In the genomic region with DNA sequence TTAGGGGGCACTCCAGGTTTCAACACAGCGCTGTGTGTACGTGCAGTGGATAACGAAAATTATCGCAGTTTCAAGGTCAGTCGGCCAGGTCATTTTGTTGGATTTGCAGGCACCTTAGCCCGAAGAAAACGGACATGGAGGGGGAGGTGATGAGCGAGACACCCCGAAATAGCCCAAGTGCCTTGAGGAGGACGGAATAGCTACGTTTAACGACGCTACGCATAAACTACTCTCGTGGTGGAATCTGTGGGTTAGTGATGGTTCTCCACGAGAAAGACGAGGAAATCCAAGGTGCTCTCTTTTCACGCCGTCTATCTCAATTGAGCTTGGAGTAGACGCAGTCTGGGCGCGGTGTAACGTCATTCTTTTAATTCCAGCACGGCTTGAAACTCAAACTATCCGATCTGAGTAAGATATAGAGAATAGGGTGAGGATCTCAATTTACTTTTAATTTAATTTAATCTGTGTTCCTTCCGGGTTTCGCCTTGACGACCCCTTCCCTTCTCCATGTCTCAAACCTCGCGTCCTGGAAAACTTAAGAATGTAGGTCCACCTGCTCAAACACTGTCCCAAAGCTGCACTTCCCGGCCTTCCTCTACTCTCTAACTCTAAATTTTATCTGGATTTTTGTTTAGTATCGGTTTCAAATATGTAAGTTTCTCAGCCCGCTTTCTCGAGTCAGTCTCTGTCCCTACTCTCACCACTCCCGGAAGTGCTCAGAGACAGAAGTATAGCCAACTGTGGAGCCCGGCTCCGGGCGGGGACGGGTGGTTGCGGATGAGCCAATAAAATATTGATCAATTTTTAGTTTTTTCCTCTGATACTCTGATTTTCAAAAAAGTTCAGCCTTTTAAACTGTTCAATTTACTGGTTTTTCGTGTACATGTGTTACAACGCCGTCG, we compare ENCODE assay signal across 8 mouse cellular contexts. TPM values are rescaled to one million over a fixed set of nuclear protein-coding genes. Genes with fewer than 3 reads are reported as not detected.
DNase-seq lines count a peak whose midpoint lies in the region; ATAC-seq and TF ChIP-seq lines count a peak whose summit lies in the region.

No protein-coding gene starts in this region.

- peak overlapping the region; percentile 57 for H3K9ac ChIP-seq in heart, embryonic 15.5 days
- peak overlapping the region; percentile 73 for H3K9ac ChIP-seq in liver, embryonic 12.5 days

- H3K9me3 ChIP-seq in heart, embryonic 10.5 days: no peaks in the 10 kb centered on the region
- no peaks in the 10 kb centered on the region for H3K9me3 ChIP-seq in heart, embryonic 15.5 days (replicated peaks)
- H3K9me3 ChIP-seq in liver, embryonic 12.5 days (replicated peaks): no peaks in the 10 kb centered on the region

- peaks cover 7% of the 10 kb centered on the region for H3K27me3 ChIP-seq in heart, embryonic 10.5 days (ENCODE audit: insufficient read depth, poor library complexity, severe bottlenecking)
- H3K27me3 ChIP-seq in heart, embryonic 15.5 days: peaks cover 17% of the 10 kb centered on the region
- H3K27me3 ChIP-seq in liver, embryonic 12.5 days (replicated peaks): peaks cover 4% of the 10 kb centered on the region; the same call in 1 of the 2 replicates

- DNase-seq in heart, embryonic 10.5 days (ENCODE audit: low spot score): peak; percentile 76
- no peak for DNase-seq in heart, postnatal 36 days
- DNase-seq in spleen, postnatal 36 days (ENCODE audit: low spot score in 2 of 2): peak; percentile 59 to 66
- no peak for DNase-seq in layer of hippocampus, adult 18-20 months (ENCODE audit: low spot score in 2 of 2)
- DNase-seq in right cerebral cortex, adult 2 months (ENCODE audit: low spot score in 2 of 2): no peak

- H3K4me2 ChIP-seq in heart, embryonic 15.5 days: peak overlapping the region; percentile 77
- H3K4me2 ChIP-seq in liver, embryonic 12.5 days: peak overlapping the region; percentile 76

- intact Hi-C loops in heart, postnatal 36 days (cut with DNase I): loop anchor here (2.0 to 10.0 kb wide), 4 partner anchors 79 to 1432 kb away; no protein-coding TSS in a partner anchor

- H3K27ac ChIP-seq in heart, embryonic 10.5 days: peak overlapping the region; percentile 75
- no peak overlapping the region for H3K27ac ChIP-seq in bone marrow, adult 2 months (ENCODE audit: control insufficient read depth, insufficient read depth, low read depth, low read length, poor library complexity)
- no peak overlapping the region for H3K27ac ChIP-seq in heart, embryonic 15.5 days
- H3K27ac ChIP-seq in liver, embryonic 12.5 days: peak overlapping the region; percentile 75

- TF ChIP-seq POLR2A in bone marrow, adult 2 months (IDR thresholded peaks at IDR 0.05; ENCODE audit: borderline replicate concordance, control insufficient read depth, low read depth, low read length): no peak; the same call in 1 of the 2 replicates

- no peak for TF ChIP-seq CTCF in bone marrow, adult 2 months (IDR thresholded peaks at IDR 0.05; ENCODE audit: control insufficient read depth, insufficient read depth, low read length)

- H3K4me1 ChIP-seq in heart, embryonic 10.5 days: no peaks in the 10 kb centered on the region
- no peaks in the 10 kb centered on the region for H3K4me1 ChIP-seq in bone marrow, adult 2 months (ENCODE audit: control insufficient read depth, insufficient read depth, low read length)
- H3K4me1 ChIP-seq in heart, embryonic 15.5 days (replicated peaks): 0 out of 2 replicates have a peak, but pooled peaks cover 4% of the 10 kb centered on the region
- H3K4me1 ChIP-seq in liver, embryonic 12.5 days: peaks cover 22% of the 10 kb centered on the region

- H3K36me3 ChIP-seq in heart, embryonic 10.5 days: no peaks in the 10 kb centered on the region
- H3K36me3 ChIP-seq in heart, embryonic 15.5 days: no peaks in the 10 kb centered on the region
- no peaks in the 10 kb centered on the region for H3K36me3 ChIP-seq in liver, embryonic 12.5 days

- WGBS in heart, embryonic 10.5 days: under 1% methylated on average over 44 of the region's 44 CpGs
- WGBS in bone marrow, adult 2 months: 1% methylated on average over 44 of the region's 44 CpGs
- WGBS in heart, embryonic 15.5 days: 2% methylated on average over 44 of the region's 44 CpGs
- under 1% methylated on average over 44 of the region's 44 CpGs for WGBS in liver, embryonic 12.5 days (ENCODE audit: insufficient replicate concordance)

- H3K4me3 ChIP-seq in heart, embryonic 10.5 days: peak overlapping the region; percentile 65
- H3K4me3 ChIP-seq in bone marrow, adult 2 months (replicated peaks; ENCODE audit: control insufficient read depth, low read depth, low read length): peak overlapping the region; percentile 61
- H3K4me3 ChIP-seq in heart, embryonic 15.5 days: peak overlapping the region; percentile 61
- peak overlapping the region; percentile 71 for H3K4me3 ChIP-seq in liver, embryonic 12.5 days

- no peak for ATAC-seq in heart, embryonic 15.5 days (replicated peaks; ENCODE audit: insufficient number of reproducible peaks, insufficient read depth, low FRiP score, low read depth)
- ATAC-seq in liver, embryonic 12.5 days: peak; percentile 72

RNA-seq across cellular contexts. Expression of a gene that starts 10.6 kb away (rescaled TPM):
- polyA plus RNA-seq in heart, embryonic 10.5 days (2016; fragmentation: Nextera tagmentation; extraction: Ambion mirVana): 0.30 and 0.33 TPM in 2 replicates
- total RNA-seq in heart, postnatal 36 days (2021): not detected
- 3.9 and 10.0 TPM in 2 replicates for polyA plus RNA-seq in bone marrow, adult 2 months (2011; ENCODE audit: insufficient read depth, insufficient read length, low replicate concordance, missing spikeins)
- polyA plus RNA-seq in heart, embryonic 15.5 days (2015; fragmentation: Nextera tagmentation; extraction: Ambion mirVana): 9.5 and 113 TPM in 2 replicates
- 0.22 and 0.33 TPM in 2 replicates for polyA plus RNA-seq in liver, embryonic 12.5 days (2016; fragmentation: Nextera tagmentation; extraction: Ambion mirVana)
- total RNA-seq in layer of hippocampus, adult 18-20 months (2021): 1 to 10 TPM in 1 of 2 experiments, under 1 TPM in 1; 0.58 to 1.3 TPM

RNA-seq across cellular contexts. Expression of a gene that starts 15.2 kb away (rescaled TPM):
- polyA plus RNA-seq in heart, embryonic 10.5 days (2016; fragmentation: Nextera tagmentation; extraction: Ambion mirVana): 3.5 and 4.5 TPM in 2 replicates
- total RNA-seq in heart, postnatal 36 days (2021): 10 to 100 TPM in 1 of 2 experiments, 1 to 10 TPM in 1; 2.3 to 12.5 TPM
- polyA plus RNA-seq in bone marrow, adult 2 months (2011; ENCODE audit: insufficient read depth, insufficient read length, low replicate concordance, missing spikeins): 31.8 and 40.4 TPM in 2 replicates
- polyA plus RNA-seq in heart, embryonic 15.5 days (2015; fragmentation: Nextera tagmentation; extraction: Ambion mirVana): 3.5 TPM in 1 of 2 replicates, not detected in the other
- 9.3 and 17.8 TPM in 2 replicates for polyA plus RNA-seq in liver, embryonic 12.5 days (2016; fragmentation: Nextera tagmentation; extraction: Ambion mirVana)
- total RNA-seq in layer of hippocampus, adult 18-20 months (2021): 10 to 100 TPM in 1 of 2 experiments, 1 to 10 TPM in 1; 4.9 to 45.9 TPM

RNA-seq across cellular contexts. Expression of a gene that starts 15.5 kb away (rescaled TPM):
- 3.1 and 6.4 TPM in 2 replicates for polyA plus RNA-seq in heart, embryonic 10.5 days (2016; fragmentation: Nextera tagmentation; extraction: Ambion mirVana)
- total RNA-seq in heart, postnatal 36 days (2021): 10 to 100 TPM; 23.3 to 28.1 TPM
- polyA plus RNA-seq in bone marrow, adult 2 months (2011; ENCODE audit: insufficient read depth, insufficient read length, low replicate concordance, missing spikeins): 109 and 137 TPM in 2 replicates
- polyA plus RNA-seq in heart, embryonic 15.5 days (2015; fragmentation: Nextera tagmentation; extraction: Ambion mirVana): 1.6 and 1.7 TPM in 2 replicates
- 4.4 and 4.8 TPM in 2 replicates for polyA plus RNA-seq in liver, embryonic 12.5 days (2016; fragmentation: Nextera tagmentation; extraction: Ambion mirVana)
- total RNA-seq in layer of hippocampus, adult 18-20 months (2021): 10 to 100 TPM; 11.4 to 16.1 TPM

RNA-seq across cellular contexts. Expression of a gene that starts 21.0 kb away (rescaled TPM):
- 10.6 and 21.8 TPM in 2 replicates for polyA plus RNA-seq in heart, embryonic 10.5 days (2016; fragmentation: Nextera tagmentation; extraction: Ambion mirVana)
- total RNA-seq in heart, postnatal 36 days (2021): 10 to 100 TPM; 15.8 to 18.6 TPM
- 144 and 216 TPM in 2 replicates for polyA plus RNA-seq in bone marrow, adult 2 months (2011; ENCODE audit: insufficient read depth, insufficient read length, low replicate concordance, missing spikeins)
- 8.6 and 12.1 TPM in 2 replicates for polyA plus RNA-seq in heart, embryonic 15.5 days (2015; fragmentation: Nextera tagmentation; extraction: Ambion mirVana)
- 44.1 and 49.4 TPM in 2 replicates for polyA plus RNA-seq in liver, embryonic 12.5 days (2016; fragmentation: Nextera tagmentation; extraction: Ambion mirVana)
- 10 to 100 TPM; 65.4 to 84.2 TPM for total RNA-seq in layer of hippocampus, adult 18-20 months (2021)

RNA-seq across cellular contexts. Expression of a gene that starts 22.6 kb away (rescaled TPM):
- polyA plus RNA-seq in heart, embryonic 10.5 days (2016; fragmentation: Nextera tagmentation; extraction: Ambion mirVana): 18.7 and 42.5 TPM in 2 replicates
- 10 to 100 TPM; 10.3 to 10.5 TPM for total RNA-seq in heart, postnatal 36 days (2021)
- polyA plus RNA-seq in bone marrow, adult 2 months (2011; ENCODE audit: insufficient read depth, insufficient read length, low replicate concordance, missing spikeins): 11.7 and 42.0 TPM in 2 replicates
- polyA plus RNA-seq in heart, embryonic 15.5 days (2015; fragmentation: Nextera tagmentation; extraction: Ambion mirVana): 11.2 and 12.4 TPM in 2 replicates
- polyA plus RNA-seq in liver, embryonic 12.5 days (2016; fragmentation: Nextera tagmentation; extraction: Ambion mirVana): 24.0 and 28.2 TPM in 2 replicates
- total RNA-seq in layer of hippocampus, adult 18-20 months (2021): 10 to 100 TPM in 1 of 2 experiments, 1 to 10 TPM in 1; 7.8 to 10.3 TPM

Comparison
In these comparisons a context has a peak if more than half of its experiments do, and no peak if none do; other contexts are left out.
1. DNase-seq: peak in heart, embryonic 10.5 days (single experiment) and spleen, postnatal 36 days (2 of 2); none in heart, postnatal 36 days (0 of 2), layer of hippocampus, adult 18-20 months (0 of 2) and right cerebral cortex, adult 2 months (0 of 2).
2. H3K27ac ChIP-seq: peak in heart, embryonic 10.5 days (single experiment) and liver, embryonic 12.5 days (single experiment); none in bone marrow, adult 2 months (single experiment) and heart, embryonic 15.5 days (single experiment).
3. RNA of a gene that starts 15.5 kb away (polyA plus RNA-seq): 109 to 137 TPM in bone marrow, adult 2 months; 3.1 to 6.4 TPM in heart, embryonic 10.5 days, 4.4 to 4.8 TPM in liver, embryonic 12.5 days and 1.6 to 1.7 TPM in heart, embryonic 15.5 days; every median in the first group is over 10 times any median in the second.
4. Peak in every context shown above with its lines, with median percentiles within 50 percentile points of each other: H3K4me3 ChIP-seq.